Mouse (Mus musculus): Measurements from ENCODE around the gene Nfib.

Nfib gene

GRCm38 (mm10) chr4:82359110-82359509, 346.4 kb downstream of the Nfib start:
- no peak for DNase-seq (ENCODE audit: low spot score in 2 of 2)

GRCm38 (mm10) chr4:82349006-82349405, 356.5 kb downstream of the Nfib start:
- DNase-seq (ENCODE audit: low spot score in 2 of 2) = no peak

- DNase-seq (ENCODE audit: low spot score in 2 of 2) = no peak
These were observed 360.8 kb downstream of the Nfib start for GRCm38 (mm10) chr4:82344787-82345186.

- no peak for DNase-seq (ENCODE audit: low spot score in 2 of 2)
These were observed 361.3 kb downstream of the Nfib start for GRCm38 (mm10) chr4:82344224-82344623.

- no peak for DNase-seq (ENCODE audit: low spot score in 2 of 2)
These were observed 366.6 kb downstream of the Nfib start for GRCm38 (mm10) chr4:82338930-82339329.

GRCm38 (mm10) chr4:82338481-82338880, 367.1 kb downstream of the Nfib start:
- DNase-seq (ENCODE audit: low spot score in 2 of 2) = no peak

- DNase-seq (ENCODE audit: low spot score in 2 of 2) = no peak
These were observed 368.6 kb downstream of the Nfib start for GRCm38 (mm10) chr4:82336951-82337381.

- DNase-seq (ENCODE audit: low spot score in 2 of 2) = no peak
These were observed 370.2 kb downstream of the Nfib start for GRCm38 (mm10) chr4:82335266-82335865.

GRCm38 (mm10) chr4:82333413-82333812, 372.1 kb downstream of the Nfib start:
- no peak for DNase-seq (ENCODE audit: low spot score in 2 of 2)

GRCm38 (mm10) chr4:82330095-82330494, 375.5 kb downstream of the Nfib start:
- DNase-seq (ENCODE audit: low spot score in 2 of 2) = no peak

- DNase-seq (ENCODE audit: low spot score in 2 of 2) = no peak
These were observed 379.4 kb downstream of the Nfib start for GRCm38 (mm10) chr4:82326140-82326529.

GRCm38 (mm10) chr4:82325409-82326139, 380.0 kb downstream of the Nfib start:
- DNase-seq (ENCODE audit: low spot score in 2 of 2) = no peak

- no peak for DNase-seq (ENCODE audit: low spot score in 2 of 2)
These were observed 380.6 kb downstream of the Nfib start for GRCm38 (mm10) chr4:82324977-82325376.

- DNase-seq (ENCODE audit: low spot score in 2 of 2) = no peak
These were observed 384.5 kb downstream of the Nfib start for GRCm38 (mm10) chr4:82321008-82321407.

GRCm38 (mm10) chr4:82319388-82319787, 386.2 kb downstream of the Nfib start:
- DNase-seq (ENCODE audit: low spot score in 2 of 2) = no peak

GRCm38 (mm10) chr4:82316168-82316567, 389.4 kb downstream of the Nfib start:
- DNase-seq (ENCODE audit: low spot score in 2 of 2) = no peak

GRCm38 (mm10) chr4:82315710-82316109, 389.8 kb downstream of the Nfib start:
- DNase-seq (ENCODE audit: low spot score in 2 of 2) = no peak

- DNase-seq (ENCODE audit: low spot score in 2 of 2) = no peak
These were observed 394.4 kb downstream of the Nfib start for GRCm38 (mm10) chr4:82310924-82311734.

GRCm38 (mm10) chr4:82306045-82306444, 399.5 kb downstream of the Nfib start:
- no peak for DNase-seq (ENCODE audit: low spot score in 2 of 2)

- DNase-seq (ENCODE audit: low spot score in 2 of 2) = no peak
These were observed 401.2 kb downstream of the Nfib start for GRCm38 (mm10) chr4:82304148-82304871.

- DNase-seq (ENCODE audit: low spot score in 2 of 2) = no peak
These were observed 402.1 kb downstream of the Nfib start for GRCm38 (mm10) chr4:82303362-82303900.

- no peak for DNase-seq (ENCODE audit: low spot score in 2 of 2)
These were observed 402.6 kb downstream of the Nfib start for GRCm38 (mm10) chr4:82302901-82303300.
